Mouse (Mus musculus) heart, adult 8-10 months (tissue): ENCODE results near the gene Ppp1r14c. TPM values are rescaled to one million over a fixed set of nuclear protein-coding genes. Genes with fewer than 3 reads are reported as not detected.

Source experiments
- DNase-seq: peaks from one replicate; pipeline ENCODE4 v3.0.0; 2022; ENCODE audit warnings: low spot score
- total RNA-seq, 4 experiments: library from RNA; stranded (reverse); gene quantifications; 2 replicates each; pipeline ENCODE4 v1.2.4; 2022

Gene Ppp1r14c
- 100 to 1,000 TPM; 108 to 192 (median 161) TPM for total RNA-seq

DNA sequence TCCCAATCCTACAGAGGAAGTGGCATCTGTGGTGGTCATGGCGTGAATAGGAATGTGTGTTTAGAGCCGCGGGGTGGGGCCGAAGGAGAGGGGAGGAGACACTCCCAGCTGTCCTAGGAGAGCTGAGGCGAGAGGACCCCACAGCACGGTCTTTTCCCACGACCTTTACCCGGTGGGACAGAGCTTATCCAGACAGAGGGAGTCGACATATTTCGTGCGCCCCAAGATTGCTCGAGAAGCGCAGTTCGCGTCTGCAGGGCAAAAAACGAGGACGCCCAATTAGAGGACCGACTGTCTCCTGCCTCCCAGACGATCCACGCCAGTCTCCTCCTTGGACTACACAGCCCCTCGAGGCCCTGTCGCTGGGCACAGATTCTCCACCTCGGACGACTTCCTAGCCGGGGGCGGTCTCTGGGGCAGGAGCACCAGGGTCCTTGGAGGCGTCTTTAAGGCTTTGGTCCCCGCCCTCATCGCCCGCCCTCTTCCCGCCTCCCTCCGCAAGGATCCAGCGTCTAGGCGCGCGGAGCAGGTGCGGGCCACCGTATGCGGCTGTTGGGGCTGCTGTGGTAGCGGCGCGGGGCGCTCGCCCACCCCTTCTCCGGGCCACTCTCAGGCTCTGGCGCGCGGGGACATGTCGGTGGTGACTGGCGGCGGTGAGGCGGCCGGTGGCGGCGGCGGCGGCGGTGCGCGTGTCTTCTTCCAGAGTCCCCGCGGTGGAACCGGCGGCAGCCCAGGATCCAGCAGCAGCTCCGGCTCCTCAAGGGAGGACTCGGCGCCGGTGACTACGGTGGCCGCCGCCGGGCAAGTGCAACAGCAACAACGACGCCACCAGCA lies at the start of gene Ppp1r14c:
TSS of gene Ppp1r14c (plus strand) at position 22 of the 834 bp plus-strand sequence.
- no peak for DNase-seq

DNA sequence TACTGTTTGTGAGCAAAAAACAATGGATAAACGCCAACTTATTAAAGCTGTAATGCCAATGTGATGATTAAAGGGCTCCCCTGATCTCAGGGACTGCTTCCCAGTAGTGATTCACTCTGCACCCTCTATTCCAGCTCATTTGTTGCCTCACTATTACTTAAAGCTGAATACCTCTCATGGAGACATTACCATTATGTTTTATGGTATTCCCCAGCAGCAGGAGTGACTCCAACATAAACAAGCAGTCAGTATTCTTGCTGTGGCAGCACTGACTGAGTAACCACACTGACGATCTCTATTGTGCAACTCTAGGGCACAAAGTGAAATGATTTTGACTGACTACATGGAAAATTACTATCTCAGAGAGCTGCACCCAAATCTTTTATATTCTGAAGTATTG lies 44.5 kb upstream of the Ppp1r14c start:
- no peak for DNase-seq

- no peak for DNase-seq
These were observed 40.4 kb upstream of the Ppp1r14c start for GRCm38 (mm10) chr10:3325447-3325846.

DNA sequence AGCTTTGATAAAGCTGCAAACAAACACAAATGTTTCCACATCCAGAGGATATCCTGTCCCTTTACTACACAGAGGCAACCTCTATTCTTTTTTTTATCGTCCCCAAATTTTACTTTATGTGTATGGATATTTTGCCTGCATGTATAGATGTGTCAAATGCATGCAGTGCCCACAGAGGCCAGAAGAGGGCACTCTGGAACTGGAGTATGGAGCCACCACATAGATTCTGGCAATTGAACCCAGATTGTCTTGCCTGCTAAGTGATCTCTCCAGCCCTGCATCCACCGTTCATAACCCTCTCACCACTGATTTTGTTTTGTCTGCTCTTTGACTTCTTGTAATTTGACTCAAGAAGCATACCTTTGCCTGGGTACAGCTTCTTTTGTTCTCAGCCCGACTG lies 33.0 kb upstream of the Ppp1r14c start:
- peak; percentile 52 for DNase-seq

- DNase-seq = no peak
These were observed 31.3 kb upstream of the Ppp1r14c start for GRCm38 (mm10) chr10:3334570-3334969.

- DNase-seq = peak; percentile 30
These were observed 29.0 kb upstream of the Ppp1r14c start for GRCm38 (mm10) chr10:3336729-3337329.

DNA sequence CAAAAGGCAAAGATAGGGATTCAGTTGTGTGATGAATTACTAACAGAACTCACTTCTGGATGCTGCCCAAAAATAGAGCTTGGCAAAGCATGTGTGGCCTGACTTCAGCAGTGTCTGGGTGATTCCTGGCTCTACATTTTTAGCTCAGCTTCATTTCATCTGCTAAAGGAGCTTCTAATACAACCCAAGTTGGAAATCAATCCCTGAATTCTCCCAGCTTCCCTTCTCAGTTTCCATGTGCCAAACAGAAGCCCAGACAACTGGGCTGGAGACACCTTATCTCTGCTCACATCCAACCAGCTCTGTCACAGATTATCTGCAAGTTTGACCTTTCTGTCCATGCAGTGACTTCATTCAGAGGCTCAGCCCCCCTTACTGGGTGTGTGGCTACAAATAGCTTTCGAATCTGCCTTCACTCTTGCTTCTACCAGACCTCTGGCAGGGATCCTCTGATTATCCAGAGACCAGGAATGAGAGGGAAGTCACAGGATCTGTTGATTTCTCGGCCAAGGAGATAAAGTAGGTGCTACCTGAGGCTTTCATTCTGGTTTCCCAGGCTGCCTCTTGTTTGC lies 28.4 kb upstream of the Ppp1r14c start:
- DNase-seq = peak; percentile 76

- DNase-seq = no peak
These were observed 20.2 kb upstream of the Ppp1r14c start for GRCm38 (mm10) chr10:3345706-3346105.

DNA sequence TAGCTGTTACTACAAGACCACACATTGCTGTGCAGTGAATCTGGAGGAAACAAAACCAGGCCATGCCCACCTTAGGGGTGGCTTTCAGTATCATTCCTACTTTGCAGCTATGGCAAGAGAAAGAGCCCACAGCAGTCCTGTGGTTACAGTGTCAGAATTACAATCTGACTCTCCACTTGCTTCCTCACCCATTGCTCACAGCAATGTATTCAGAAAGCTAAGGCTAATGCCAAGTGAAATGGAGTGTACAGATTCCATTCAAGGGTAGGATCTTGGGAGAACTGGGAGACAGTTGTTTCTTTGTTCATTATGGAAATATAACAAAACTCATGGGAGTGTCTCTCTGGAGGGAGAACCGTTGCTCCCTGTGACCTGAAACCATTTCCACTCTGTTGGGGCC lies 6.3 kb upstream of the Ppp1r14c start:
- DNase-seq = no peak

DNA sequence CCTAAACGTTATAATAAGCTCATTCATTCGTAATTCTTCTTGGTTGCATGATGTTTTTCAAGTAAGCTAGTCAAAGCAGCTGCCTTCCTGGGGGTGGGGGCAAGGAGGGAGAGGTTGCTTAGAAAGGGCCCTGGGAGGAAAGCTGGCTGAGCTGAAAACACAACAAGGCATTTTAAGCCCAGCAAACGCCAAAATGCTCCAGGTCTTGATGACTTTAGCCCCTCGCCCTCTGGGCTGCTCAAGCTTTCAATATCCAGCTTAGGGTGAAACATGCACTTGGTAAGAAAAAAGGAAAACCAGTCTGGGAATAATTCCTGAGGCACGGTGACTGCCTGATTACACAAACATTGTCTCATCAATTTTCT lies 204 bp upstream of the Ppp1r14c start:
- no peak for DNase-seq

DNA sequence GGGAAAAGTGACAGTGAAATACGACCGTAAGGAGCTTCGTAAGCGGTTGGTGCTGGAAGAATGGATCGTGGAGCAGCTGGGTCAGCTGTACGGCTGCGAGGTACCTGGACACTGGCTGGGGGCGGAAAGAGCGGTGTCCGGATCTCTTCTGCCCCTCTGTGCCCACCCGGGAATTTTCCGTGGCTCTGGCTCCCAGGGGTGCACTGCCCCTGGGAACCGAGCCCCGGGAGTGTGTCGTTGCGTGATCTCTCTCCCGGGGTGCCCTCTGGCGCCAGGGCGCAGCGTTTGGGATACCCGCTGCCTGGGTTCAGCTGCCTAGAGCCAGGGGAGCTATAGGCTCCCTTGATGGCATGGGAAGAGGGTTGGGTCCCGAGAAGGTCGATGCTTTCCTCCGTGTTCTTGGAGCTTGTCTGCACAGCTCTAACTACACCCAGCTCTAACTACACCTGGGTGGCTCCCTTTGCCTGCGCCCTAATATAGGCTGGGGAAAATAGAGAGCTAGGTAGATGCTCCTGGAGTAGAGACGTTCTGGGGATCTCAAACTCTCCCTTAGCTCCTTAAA lies 1.1 kb downstream of the Ppp1r14c start:
- DNase-seq = no peak

GRCm38 (mm10) chr10:3367440-3367839 lies 1.6 kb downstream of the Ppp1r14c start:
- no peak for DNase-seq

DNA sequence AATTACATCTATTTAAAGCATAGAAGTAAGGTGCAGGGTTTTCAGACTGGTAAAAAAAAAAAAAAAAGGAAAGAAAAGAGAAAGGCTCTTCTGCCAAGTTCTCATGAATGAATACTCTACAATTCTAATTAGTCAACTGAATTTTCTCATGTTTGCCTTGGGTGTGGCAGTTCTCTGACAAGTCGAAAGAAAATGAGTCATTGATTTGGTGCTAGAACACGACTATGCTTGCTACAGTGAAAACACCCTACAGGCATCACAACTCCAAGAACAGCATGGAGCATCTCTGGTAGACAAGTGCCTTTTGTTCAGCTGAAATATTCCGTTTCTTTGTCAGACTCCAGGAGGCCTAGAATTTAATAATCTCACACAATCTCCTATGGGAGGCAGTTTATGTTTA lies 17.3 kb downstream of the Ppp1r14c start:
- DNase-seq = no peak

DNA sequence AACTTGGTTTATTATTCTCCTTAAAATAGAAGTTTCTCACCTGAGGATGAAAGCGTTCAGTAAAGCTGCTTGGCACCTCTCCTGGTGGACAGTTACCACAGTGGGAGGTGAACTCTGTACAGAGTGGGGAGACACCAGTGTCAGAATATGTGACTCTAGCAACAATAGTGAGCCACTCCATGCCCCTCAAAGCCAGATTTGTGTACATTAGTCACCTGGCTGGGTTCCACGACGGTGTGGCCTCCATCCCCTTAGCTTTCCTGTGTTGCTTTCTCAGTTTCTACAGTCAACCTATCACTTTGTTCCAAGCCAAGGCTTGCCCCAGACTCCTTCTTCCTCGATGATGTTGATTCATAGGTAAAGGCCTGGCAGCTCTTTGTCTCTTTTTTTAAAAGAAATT lies 26.4 kb downstream of the Ppp1r14c start:
- DNase-seq = no peak

DNA sequence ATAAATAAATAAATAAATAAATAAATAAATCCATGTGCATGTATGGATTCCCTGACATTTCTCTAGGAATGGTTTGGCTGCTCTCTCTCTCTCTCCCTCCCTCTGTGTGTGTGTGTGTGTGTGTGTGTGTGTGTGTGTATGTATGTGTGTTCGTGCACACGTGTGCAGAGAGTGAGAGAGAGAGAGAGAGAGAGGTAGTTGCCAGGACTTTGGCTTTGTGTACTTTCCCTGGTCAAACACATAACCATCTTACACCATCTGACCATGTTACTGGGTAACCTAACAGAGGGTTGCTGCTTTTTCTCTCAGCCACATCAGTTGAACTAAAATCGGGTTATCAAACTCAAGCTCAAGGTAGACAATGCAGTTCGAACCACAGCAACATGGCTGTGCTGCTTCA lies 27.7 kb downstream of the Ppp1r14c start:
- no peak for DNase-seq

DNA sequence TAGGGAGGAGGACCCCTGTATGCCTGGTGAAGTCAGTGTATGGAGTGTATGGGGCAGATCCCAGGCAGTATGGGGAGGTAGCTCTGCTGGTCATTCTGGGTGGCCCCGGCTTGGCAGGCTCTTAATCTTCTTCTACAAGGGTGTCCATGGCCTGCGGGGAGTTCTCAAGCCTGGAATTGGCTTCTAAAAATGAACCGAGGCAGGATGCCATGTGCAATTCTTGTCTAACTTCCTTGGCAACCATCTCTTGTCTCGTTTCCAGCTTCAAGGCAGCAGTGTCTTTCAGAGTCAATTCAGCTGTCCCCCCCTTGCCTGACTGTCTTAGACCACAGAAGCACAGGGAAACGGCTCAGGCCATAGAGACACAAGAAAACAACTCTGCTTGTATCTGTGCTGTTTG lies 28.3 kb downstream of the Ppp1r14c start:
- peak; percentile 71 for DNase-seq

- peak; percentile 25 for DNase-seq
These were observed 28.9 kb downstream of the Ppp1r14c start for GRCm38 (mm10) chr10:3394671-3395288.

DNA sequence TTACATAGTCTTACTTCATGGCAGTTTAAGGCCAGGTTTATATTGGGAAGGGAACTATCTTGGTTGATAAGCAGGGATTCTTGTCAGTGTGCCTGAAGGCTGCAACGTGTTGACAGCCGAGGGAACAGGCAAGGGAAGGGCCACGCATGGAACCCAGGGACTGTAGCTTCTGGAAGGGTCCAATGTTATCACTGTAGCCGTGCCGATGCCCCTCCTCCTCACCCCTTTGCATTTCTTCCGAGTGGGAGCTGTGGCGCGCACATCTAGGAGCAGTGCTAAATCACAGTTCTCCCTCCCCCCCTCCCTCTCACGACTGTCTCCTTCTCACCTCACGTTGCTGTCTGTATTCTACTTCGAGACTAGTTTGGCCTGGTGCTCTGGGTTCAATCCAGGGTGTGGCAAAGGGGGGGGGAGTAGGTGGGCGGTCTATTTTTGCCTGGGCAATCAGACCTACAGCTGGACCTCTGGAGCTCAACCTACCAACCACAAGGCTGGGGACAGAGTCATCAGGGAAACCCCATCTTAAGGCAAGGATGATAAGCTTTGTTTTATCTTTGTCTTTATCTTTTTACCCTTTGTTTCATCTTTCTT lies 29.6 kb downstream of the Ppp1r14c start:
- DNase-seq = peak; percentile 61

DNA sequence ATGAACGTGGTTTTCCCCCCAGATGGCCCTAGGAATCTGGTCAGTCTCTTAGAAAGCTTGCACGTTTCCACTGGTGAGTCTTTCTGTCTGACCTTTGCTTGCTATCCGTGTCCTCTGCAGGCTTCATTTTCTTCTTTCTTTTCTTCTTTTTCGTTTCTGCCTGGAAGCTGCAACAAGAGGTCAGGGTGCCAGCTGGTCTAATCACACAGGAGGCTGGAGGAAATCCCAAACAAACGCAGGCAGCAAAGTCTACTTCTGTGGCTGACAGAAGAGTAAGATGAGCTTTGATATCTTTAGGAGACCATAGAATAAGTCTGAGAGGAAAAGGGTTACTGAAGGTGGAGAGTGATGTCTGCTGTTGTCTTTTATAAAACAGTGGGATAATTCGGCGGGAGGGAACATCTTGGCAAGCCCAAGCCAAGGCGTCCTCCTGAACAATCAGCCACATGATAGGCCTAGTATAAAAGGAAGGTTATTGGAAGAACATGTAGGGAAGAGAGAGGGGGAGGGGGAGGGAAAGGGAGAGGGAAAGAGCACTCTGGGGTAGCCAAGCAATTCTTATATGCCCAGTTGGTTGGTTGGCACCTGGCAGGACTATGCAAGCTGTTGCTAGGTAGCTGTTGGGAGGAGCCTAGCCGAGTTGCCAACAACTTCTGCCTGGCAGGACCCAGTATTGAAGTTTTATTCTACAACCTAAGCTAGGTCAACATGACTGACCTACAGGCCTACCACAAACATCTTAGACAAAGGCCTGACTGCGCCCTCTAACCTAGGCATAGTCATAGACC lies 30.3 kb downstream of the Ppp1r14c start:
- DNase-seq = peak; percentile 42

- no peak for DNase-seq
These were observed 31.5 kb downstream of the Ppp1r14c start for GRCm38 (mm10) chr10:3397406-3397805.

DNA sequence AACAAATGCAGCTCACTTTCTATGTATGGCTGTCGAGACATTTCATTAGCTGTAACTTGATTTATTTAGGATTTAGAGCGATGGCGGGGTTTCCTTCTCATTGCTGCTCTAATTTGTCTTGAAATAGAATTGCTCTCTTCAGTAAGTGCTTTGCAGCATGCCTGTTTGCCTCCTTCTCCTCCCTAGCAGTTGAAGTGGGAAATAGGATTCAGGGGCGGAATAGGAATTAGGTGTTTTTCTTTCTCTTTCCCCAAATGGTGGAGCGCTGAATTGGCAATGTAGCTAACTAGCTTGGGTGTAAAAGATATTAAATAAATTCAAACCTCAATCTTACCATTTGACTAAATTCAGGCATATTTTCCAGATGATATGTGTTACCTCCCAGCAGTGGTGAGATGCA lies 32.2 kb downstream of the Ppp1r14c start:
- no peak for DNase-seq
